Mouse (Mus musculus) liver (tissue): ENCODE measurements at regions not wholly inside any gene's neighbourhood (a gene's known extent, or its start where the extent isn't known, plus 50 kb on each side); places are given as distances from the start of the nearest gene placed in this dataset.

ENCODE experiments used
- DNase-seq: peaks from one replicate; pipeline ENCODE4 v3.0.0-alpha.2; 2020; ENCODE audit warnings: mixed read lengths

DNA sequence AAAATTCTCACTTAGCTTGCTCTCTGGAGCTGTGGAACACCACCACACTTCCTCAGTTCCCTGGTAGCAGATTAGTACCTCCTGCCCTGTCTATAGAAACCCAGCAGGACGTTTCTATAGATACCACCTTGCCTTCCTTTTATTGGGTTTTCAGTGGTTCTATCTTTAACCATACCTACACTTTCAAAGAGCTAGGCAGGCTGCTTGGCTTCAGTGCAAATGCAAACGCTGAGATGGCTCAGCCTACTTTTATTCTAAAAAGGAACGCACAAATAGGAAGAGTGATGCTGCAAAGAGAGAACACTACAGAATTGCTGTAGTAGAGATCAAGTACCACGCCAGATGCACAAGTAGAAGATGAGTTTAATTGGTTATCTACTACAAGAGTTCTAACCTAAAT lies 120.9 kb upstream of the Ifne start:
- DNase-seq, result no peak

GRCm38 (mm10) chr4:89000200-89000599 lies 120.2 kb upstream of the Ifne start:
- DNase-seq, result no peak

DNA sequence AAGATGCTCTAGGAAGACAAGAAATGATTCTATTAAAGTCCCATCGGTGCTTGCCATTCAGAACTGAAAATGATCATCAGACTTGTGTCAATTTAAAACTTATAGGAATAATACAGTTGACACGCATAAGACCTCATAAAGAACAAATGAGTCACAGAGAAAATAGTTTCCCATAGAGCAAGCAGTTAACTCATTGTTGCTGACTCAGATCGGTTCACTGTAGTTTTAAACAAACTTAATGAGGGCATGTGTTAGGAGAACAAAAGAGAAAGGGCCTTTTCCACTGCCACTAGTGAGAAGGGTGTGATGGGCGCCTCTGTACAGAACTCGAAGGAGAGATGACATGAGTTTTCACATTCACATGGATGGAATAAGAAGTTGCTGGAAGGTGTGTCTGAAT lies 118.3 kb upstream of the Ifne start:
- no peak for DNase-seq

GRCm38 (mm10) chr4:88995129-88995919 lies 115.3 kb upstream of the Ifne start:
- no peak for DNase-seq

DNA sequence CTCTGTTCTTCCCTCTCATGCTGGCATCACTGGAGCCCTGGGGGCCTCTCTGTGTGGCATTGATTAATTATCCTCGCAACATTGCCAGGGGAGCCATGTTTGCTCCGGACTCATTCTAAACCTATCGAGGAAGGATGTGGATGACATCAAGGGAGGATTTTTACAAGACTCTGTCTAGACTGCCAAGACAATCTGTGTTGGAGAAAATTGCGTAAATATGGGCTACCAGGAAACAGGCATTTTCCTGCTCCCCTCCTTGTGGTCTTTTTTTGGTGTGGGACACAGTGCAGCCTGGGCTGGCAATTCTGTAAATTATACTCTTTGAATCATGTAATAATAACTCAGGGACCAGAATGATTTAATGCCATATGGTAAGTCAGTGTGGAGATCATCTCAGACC lies 114.5 kb upstream of the Ifne start:
- DNase-seq, result no peak

- peak; percentile 8 for DNase-seq
These were observed 112.5 kb upstream of the Ifne start for GRCm38 (mm10) chr4:88992498-88992897.

- no peak for DNase-seq
These were observed 108.4 kb upstream of the Ifne start for GRCm38 (mm10) chr4:88988363-88988762.

- DNase-seq, result no peak
These were observed 107.1 kb upstream of the Ifne start for GRCm38 (mm10) chr4:88987103-88987502.

DNA sequence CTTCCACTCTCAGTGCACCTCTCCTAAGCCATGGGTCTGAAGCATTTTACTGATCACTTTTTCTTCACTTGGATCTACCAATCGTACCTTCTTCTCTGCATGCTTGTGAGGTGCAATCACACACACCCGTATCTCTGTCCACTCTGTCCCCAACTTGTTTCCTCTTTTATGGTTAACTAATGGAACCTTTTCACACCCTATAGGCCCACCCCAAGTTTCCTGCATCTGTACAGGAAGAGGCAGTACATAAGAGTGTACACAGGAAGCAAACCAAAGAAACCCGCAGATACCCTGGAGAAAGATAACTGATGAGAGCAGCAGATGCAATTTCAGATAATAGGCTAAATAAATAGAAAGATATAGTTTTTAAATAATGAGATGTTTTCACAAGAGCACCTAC lies 102.5 kb upstream of the Ifne start:
- no peak for DNase-seq

- peak; percentile 28 for DNase-seq
These were observed 97.3 kb upstream of the Ifne start for GRCm38 (mm10) chr4:88977099-88977888.

DNA sequence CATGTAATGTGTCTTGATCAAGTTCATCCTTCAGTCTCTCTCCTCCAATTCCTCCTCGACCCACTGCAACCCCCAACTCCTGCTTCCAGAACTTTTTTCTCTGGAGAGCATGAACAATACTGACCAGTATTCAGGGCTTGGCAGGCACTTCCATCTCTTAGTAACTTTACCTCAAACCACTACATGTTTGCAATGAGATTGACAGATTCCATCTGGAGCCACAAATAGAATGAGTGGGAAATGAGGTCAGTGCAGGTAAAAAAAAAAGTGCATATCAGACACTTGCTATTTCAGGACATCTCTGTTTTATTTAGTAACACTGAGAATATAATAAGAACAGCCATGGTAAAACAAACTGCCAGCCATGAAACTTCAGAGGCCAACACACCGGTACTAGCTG lies 94.5 kb upstream of the Ifne start:
- DNase-seq, result no peak

DNA sequence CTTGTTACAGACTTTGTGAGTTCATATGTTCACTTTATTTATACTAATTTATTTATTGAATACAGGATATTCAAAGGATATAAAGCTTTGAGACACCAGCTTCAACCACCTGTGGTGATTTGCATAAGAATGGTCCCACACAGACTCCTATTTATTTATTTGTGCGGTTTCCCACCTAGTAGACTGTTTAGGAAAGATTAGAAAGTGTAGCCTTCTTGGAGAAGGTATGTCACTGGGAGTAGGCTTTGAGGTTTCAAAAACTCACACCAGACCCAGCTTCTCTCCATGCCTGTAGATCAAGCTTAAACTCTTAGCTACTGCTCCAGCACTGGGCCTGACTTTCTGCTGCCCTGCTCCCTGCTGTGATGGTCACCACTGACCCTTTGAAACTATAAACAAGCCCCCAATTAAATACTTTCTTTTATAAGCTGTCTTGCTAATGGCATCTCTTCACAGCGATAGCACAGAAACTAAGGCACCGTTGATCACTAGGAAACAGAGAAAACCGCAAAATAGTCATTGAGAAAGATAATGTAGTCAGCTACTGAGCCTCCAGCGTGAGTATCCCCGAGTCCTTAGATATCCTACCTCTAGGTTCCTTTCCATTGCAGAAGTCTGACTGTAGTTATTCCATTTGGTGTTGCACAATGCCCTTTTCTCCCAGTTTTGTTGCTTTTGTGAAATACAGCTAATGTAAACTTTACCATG lies 89.3 kb upstream of the Ifne start:
- DNase-seq, result no peak

GRCm38 (mm10) chr4:88959621-88960020 lies 79.6 kb upstream of the Ifne start:
- no peak for DNase-seq

- DNase-seq, result no peak
These were observed 76.6 kb upstream of the Ifne start for GRCm38 (mm10) chr4:88956605-88957004.

DNA sequence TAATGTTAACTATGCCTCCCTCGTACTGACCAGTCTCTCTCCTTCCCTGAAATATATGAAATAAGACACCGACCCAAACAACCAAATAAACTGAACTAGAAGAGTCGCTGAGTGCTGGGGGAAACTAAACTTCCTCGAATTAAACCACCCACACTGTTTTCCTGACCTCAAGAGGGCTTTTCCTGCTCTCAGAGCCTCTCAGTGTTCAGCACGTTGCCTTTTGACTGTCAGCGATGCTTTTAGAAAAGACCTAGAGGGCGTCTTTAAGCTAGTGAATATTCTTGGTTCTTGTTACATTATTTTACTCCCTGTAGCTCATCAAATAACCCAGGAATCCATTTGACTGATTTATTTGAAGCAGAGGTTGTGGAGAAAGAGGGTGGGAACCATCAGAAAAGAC lies 76.2 kb upstream of the Ifne start:
- no peak for DNase-seq

DNA sequence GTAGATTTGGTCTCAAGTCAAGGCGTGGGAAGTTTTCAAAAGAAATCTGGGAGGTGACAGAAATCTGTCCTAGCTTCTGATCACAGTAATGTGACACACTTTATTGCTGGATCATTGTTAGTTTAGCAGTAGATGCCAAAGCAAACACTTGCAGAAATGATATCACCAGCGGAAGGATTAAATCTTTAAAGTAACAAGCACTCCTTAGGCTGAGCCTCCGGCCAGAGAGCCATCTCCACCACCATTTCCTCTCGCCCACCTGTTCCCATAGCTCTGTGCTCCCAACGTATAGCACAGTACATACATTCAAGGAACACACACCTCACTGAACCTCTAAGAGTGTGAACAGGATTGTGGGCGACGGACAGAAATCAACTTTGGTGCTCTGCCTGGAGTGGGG lies 75.6 kb upstream of the Ifne start:
- DNase-seq, result no peak

- no peak for DNase-seq
These were observed 74.0 kb upstream of the Ifne start for GRCm38 (mm10) chr4:88954045-88954444.

GRCm38 (mm10) chr4:88951034-88951336 lies 71.0 kb upstream of the Ifne start:
- no peak for DNase-seq

- no peak for DNase-seq
These were observed 70.4 kb upstream of the Ifne start for GRCm38 (mm10) chr4:88950181-88951033.

DNA sequence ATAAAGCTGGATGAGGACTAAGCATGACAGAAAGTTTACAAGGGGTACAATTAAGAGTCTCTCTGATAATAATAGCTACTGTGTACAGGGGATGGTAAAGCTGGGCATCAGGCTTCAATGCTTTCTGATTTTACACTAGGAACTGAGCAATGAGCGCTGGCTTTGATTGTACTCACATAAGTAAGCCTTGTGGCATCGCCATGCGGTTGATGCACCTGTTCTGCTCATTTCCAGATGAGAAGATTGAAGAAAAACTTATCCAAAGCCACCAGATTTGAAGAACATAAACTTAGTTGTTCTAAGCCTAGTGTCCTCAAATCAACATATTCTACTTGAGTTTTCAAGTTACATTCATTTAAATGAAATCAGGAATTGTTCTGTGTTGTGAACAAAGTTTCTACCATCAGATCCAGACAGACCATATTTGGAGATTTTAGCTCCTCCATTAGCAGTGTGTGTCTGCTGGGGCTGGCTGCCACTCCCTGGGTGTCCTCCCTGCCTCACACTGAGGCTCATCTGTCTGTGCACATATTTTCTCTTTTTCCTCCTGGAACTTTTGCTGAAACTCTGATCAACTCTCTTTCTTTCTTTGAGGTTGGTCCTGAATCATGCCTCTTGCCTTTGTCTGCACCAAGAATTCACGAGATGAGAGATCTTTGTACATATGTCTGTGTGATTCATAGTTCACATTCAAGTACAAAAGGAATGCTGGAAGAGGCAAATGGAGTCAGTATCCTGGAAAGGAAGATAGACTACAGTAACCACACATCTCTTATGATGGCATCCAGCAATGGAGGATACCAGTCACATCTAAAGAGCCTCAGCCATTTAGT lies 68.2 kb upstream of the Ifne start:
- no peak for DNase-seq

- no peak for DNase-seq
These were observed 62.0 kb upstream of the Ifne start for GRCm38 (mm10) chr4:88941955-88942354.

- DNase-seq, result no peak
These were observed 60.7 kb upstream of the Ifne start for GRCm38 (mm10) chr4:88940670-88941069.
